Mouse (Mus musculus): ENCODE data around the gene Adh7. TPM values are rescaled to one million over a fixed set of nuclear protein-coding genes. Genes with fewer than 3 reads are reported as not detected.

Adh7 gene
- total RNA-seq, 1 experiment from 2014 or later, result not detected

Other genes with a start within 250 kb of the Adh7 start
- gene Dapp1, start 236.2 kb upstream of the Adh7 start, total RNA-seq (2017), result 99.7 to 113 TPM (median 103 TPM) in 3 replicates
- not detected in 3 replicates for gene 1110002E22Rik, start 152.7 kb upstream of the Adh7 start, total RNA-seq (2017)
- gene Gm5105, start 150.4 kb upstream of the Adh7 start, total RNA-seq (2017), result 0.57 TPM in 1 of 3 replicates, not detected in the others
- 4.0 to 6.2 TPM (median 4.1 TPM) in 3 replicates for gene Trmt10a, start 74.3 kb upstream of the Adh7 start, total RNA-seq (2017)
- 0.75 to 2.5 TPM (median 1.8 TPM) in 3 replicates for gene Mttp, start 72.8 kb upstream of the Adh7 start, total RNA-seq (2017)
- not detected in 3 replicates for gene 4930579F01Rik, start 23.9 kb upstream of the Adh7 start, total RNA-seq (2017)
- not detected in 3 replicates for gene Adh1, start 43.2 kb downstream of the Adh7 start, total RNA-seq (2017)
- gene Adh6a, start 95.5 kb downstream of the Adh7 start, total RNA-seq (2017), result not detected in 3 replicates
- gene Adh6b, start 124.0 kb downstream of the Adh7 start, total RNA-seq (2017), result not detected in 3 replicates
- gene Adh4, start 197.7 kb downstream of the Adh7 start, total RNA-seq (2017), result not detected in 3 replicates
- gene Adh5, start 225.3 kb downstream of the Adh7 start, total RNA-seq (2017), result 70.8 to 87.6 TPM (median 73.7 TPM) in 3 replicates

Data from monocyte, adult 5-6 weeks (primary cell).